Mouse (Mus musculus) limb, embryonic 13.5 days (tissue): ENCODE data around the gene A830018L16Rik. TPM values are rescaled to one million over a fixed set of nuclear protein-coding genes. Genes with fewer than 3 reads are reported as not detected.
"Not testable (repeated sequence)": the region's sequence is repeated elsewhere in the genome, so short reads cannot be mapped to it uniquely, and the experiment has no call there.

Experiments used
- ATAC-seq: fragments of 200-750 bp; cut with Nextera tagmentation; 2 replicates; pipeline ENCODE4 v1.8.0; 2017; ENCODE audit warnings: low read depth, moderate number of reproducible peaks, moderate TSS enrichment; ENCODE audit not compliant: low FRiP score
- H3K27ac ChIP-seq: fragments of 300-500 bp; sonication (generic); 2 replicates; pipeline ENCODE4 v1.5.1; 2015; ENCODE audit warnings: inconsistent platforms, mild to moderate bottlenecking, moderate library complexity
- H3K27me3 ChIP-seq: fragments of 300-500 bp; sonication (generic); 2 replicates; pipeline ENCODE4 v1.6.1; 2015; ENCODE audit warnings: mild to moderate bottlenecking, inconsistent platforms
- H3K36me3 ChIP-seq: fragments of 300-500 bp; sonication (generic); 2 replicates; pipeline ENCODE4 v1.6.1; 2015; ENCODE audit warnings: inconsistent platforms, mild to moderate bottlenecking, moderate library complexity
- H3K4me1 ChIP-seq: fragments of 300-500 bp; sonication (generic); 2 replicates; pipeline ENCODE4 v1.6.1; 2015; ENCODE audit warnings: inconsistent platforms
- H3K4me2 ChIP-seq: fragments of 300-500 bp; sonication (generic); replicated peaks from 2 replicates; pipeline ENCODE4 v1.6.1; 2015; ENCODE audit warnings: inconsistent platforms, mild to moderate bottlenecking, moderate library complexity
- H3K4me3 ChIP-seq: fragments of 300-500 bp; sonication (generic); 2 replicates; pipeline ENCODE4 v1.5.1; 2015; ENCODE audit warnings: moderate library complexity, mild to moderate bottlenecking, inconsistent platforms
- H3K9ac ChIP-seq: fragments of 300-500 bp; sonication (generic); 2 replicates; pipeline ENCODE4 v1.6.1; 2015; ENCODE audit warnings: mild to moderate bottlenecking, inconsistent platforms
- H3K9me3 ChIP-seq: fragments of 300-500 bp; sonication (generic); 2 replicates; pipeline ENCODE4 v1.6.1; 2016; ENCODE audit warnings: inconsistent platforms
- WGBS: fragments of 180-500 bp; shearing (Covaris S2); methylation state at CpG from one replicate; pipeline ENCODE4 v1.1.7; 2015; 5-methylcytosine and 5-hydroxymethylcytosine counted together
- polyA plus RNA-seq: library from polyadenylated mRNA; unstranded; fragments of >200 nt; fragmentation: Nextera tagmentation; extraction: Ambion mirVana; gene quantifications from 2 replicates; pipeline ENCODE4 v1.2.1, GENCODE M21; 2015

Gene A830018L16Rik
- polyA plus RNA-seq, 1 experiment from 2014 or later = 3.1 TPM

DNA sequence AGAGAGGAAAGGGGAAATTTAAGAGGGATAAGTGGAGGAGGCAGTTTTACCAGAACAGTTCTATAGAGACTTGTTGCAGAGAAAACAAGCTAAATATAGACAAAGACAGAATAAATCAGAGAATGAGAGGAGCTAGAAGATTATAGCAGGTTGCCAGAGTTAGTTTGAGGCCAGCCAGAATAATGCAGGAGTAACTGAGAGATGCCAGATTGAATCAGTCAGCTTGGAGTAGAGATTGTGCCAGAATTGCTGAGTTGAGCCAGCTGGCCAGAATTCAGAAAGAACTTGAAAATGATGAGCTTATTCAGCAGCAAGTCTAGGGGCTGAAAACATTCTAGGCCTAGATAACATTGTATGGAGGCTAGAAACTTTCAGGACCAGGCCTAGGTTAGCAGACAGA, 502.0 kb downstream of the A830018L16Rik start:
- Histone ChIP-seq H3K27ac (no peak overlapping the region), H3K4me3 (no peak overlapping the region), H3K27me3 (no peaks in the 10 kb centered on the region), H3K4me2 (no peak overlapping the region), H3K9ac (no peak overlapping the region), H3K4me1 (no peaks in the 10 kb centered on the region), H3K36me3 (no peaks in the 10 kb centered on the region), H3K9me3 (peaks cover 8% of the 10 kb centered on the region; the same call in 1 of the 2 replicates)
- ATAC-seq = no peak

DNA sequence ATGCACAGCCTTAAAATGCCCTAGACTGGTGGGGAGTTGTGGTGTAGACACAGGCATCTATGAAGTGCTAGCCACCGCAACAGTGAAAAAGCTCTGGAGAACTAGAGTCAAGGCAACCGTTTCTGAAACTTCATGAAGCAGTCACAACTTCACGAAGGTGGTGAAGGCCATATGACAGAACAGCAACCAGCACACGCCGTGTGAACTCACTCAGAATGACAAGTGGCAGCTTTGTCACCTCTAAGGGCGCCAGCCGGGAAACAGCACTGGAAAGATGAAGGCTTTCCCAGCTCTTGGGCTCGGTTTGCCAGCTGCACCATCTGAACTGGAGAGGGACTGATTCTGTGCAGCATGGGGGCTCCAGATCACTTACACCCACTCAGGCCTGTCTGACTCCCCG, 523.1 kb downstream of the A830018L16Rik start:
- no peaks in the 10 kb centered on the region for H3K27me3 ChIP-seq
- H3K9me3 ChIP-seq = no peaks in the 10 kb centered on the region
- no peaks in the 10 kb centered on the region for H3K36me3 ChIP-seq
- H3K4me1 ChIP-seq = no peaks in the 10 kb centered on the region
- H3K4me2 ChIP-seq = no peak overlapping the region
- no peak for ATAC-seq
- 69% methylated on average over 9 of the region's 9 CpGs for WGBS
- H3K4me3 ChIP-seq = no peak overlapping the region
- no peak overlapping the region for H3K9ac ChIP-seq
- H3K27ac ChIP-seq = no peak overlapping the region

DNA sequence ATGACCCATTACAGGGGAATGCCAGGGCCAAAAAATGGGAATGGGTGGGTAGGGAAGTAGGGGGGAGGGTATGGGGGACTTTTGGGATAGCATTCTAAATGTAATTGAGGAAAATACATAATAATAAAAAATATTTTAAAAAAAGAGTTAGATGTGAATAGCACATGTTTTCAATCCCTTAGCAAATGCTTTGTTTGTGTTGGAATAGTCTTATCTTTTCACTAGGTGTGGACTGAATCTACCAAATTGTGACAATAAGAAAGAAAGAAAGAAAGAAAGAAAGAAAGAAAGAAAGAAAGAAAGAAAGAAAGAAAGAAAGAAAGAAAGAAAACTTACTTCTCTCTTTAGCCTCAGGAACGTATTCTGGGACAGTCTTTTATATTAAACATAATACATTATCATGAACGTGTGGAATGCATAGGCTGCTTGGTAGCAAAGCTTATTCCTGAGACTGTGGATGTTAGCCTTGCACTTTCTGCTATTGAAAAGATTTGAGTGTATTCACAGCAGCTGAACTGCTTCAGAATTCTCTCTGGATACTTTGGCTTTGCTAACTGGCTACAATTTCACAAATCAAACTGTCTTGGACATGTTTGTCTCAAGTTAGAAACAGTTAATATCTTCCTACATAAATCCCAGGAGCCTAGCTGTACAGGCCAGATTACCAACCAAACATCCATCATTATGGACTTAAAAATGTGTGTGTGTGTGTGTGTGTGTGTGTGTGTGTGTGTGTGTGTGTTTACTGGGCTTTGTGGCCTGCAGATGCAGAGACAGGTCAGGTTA, 545.7 kb downstream of the A830018L16Rik start:
- WGBS = 80% methylated on average over 2 of the region's 2 CpGs
- Histone ChIP-seq H3K36me3 (no peaks in the 10 kb centered on the region), H3K27me3 (no peaks in the 10 kb centered on the region), H3K4me3 (no peak overlapping the region), H3K27ac (no peak overlapping the region), H3K4me1 (no peaks in the 10 kb centered on the region), H3K4me2 (no peak overlapping the region), H3K9me3 (no peaks in the 10 kb centered on the region), H3K9ac (no peak overlapping the region)
- no peak for ATAC-seq

DNA sequence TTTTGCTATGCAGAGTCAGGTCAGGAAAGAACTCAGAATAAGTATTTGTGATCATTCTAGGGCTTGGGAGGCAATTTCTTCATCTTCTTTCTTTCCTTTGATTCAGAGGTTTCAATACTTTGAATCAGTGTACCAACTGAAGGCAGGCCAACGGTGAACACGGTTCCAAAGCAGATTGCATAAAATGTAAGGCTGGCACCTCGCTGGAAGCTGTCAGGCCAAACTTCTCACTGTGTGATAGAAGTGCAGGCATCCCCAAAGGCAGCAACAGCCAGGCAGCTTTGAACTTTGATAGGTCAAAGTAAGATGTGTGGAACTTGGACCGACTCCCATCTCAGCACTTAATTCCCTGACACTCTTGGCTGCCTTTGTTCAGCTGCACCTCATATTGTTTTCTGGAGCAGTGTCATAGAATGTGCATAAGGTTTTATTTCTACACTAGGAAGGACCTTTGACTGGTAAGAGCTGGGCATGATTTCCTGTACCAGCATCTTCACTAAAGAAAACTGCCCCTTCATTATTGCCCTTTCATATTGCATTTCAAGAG, 568.8 kb downstream of the A830018L16Rik start:
- no peaks in the 10 kb centered on the region for H3K27me3 ChIP-seq
- no peak overlapping the region for H3K4me2 ChIP-seq
- H3K4me3 ChIP-seq = no peak overlapping the region
- peak; percentile 32; the same call in 1 of the 2 replicates for ATAC-seq
- 72% methylated on average over 4 of the region's 4 CpGs for WGBS
- H3K4me1 ChIP-seq = peaks cover 5% of the 10 kb centered on the region; the same call in 1 of the 2 replicates
- H3K9ac ChIP-seq = no peak overlapping the region
- no peak overlapping the region for H3K27ac ChIP-seq
- H3K9me3 ChIP-seq = no peaks in the 10 kb centered on the region
- no peaks in the 10 kb centered on the region for H3K36me3 ChIP-seq

DNA sequence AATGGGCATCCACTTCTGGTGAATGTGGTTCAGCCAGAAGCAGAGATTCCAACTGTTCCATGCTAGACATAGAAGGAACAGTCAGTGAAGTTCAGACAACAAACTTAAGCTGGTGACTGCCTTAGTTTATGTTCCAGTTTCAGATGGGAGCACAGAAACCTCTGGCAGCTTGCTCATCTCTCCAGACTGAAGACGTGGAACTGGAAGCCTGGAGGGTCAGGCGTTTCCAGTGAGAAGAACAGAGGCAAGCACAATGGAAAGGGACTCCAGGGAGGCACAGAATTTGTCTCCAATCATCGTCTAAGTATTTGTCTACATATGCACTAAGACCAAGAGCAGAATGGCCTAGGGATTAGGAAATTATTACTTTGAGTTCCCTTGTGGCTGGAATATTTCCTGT, 576.1 kb downstream of the A830018L16Rik start:
- H3K36me3 ChIP-seq = no peaks in the 10 kb centered on the region
- no peak overlapping the region for H3K4me2 ChIP-seq
- H3K9ac ChIP-seq = no peak overlapping the region
- no peak overlapping the region for H3K27ac ChIP-seq
- no peaks in the 10 kb centered on the region for H3K9me3 ChIP-seq
- no peak for ATAC-seq
- no peaks in the 10 kb centered on the region for H3K27me3 ChIP-seq
- H3K4me3 ChIP-seq = no peak overlapping the region
- WGBS = 70% methylated on average over 3 of the region's 3 CpGs
- peaks cover 8% of the 10 kb centered on the region; the same call in 1 of the 2 replicates for H3K4me1 ChIP-seq

DNA sequence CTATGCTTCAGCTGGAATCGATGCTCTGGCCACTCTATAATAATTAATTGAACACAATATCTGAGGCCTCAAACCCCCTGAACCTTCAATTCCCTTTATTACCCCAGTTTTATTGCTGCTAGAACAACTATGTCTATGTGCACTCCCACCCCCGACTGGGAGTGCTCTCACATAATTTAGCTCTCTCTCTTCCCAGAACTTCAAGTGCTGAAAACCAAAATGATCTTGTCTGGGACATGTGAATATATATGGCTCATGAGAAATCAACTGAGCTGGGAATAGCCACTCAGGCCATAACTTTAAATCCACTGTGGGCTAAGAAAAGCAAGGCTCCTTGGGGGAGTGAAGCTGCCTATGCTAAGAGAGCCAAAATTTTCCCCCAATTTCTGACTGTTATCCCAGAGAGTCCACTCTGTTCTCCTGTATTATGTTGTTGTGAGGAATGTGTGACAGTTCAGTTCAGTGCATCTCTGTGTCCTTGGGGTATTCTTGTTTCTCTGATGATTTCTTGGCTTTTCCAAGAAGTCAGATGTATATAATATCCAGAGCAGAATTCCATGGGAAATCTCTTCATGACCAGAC, 582.5 kb downstream of the A830018L16Rik start:
- Histone ChIP-seq H3K27ac (no peak overlapping the region), H3K4me2 (no peak overlapping the region), H3K27me3 (no peaks in the 10 kb centered on the region), H3K9ac (no peak overlapping the region), H3K9me3 (no peaks in the 10 kb centered on the region), H3K36me3 (no peaks in the 10 kb centered on the region), H3K4me3 (no peak overlapping the region), H3K4me1 (peaks cover 17% of the 10 kb centered on the region)
- WGBS = 28% methylated on average over 2 of the region's 2 CpGs
- peak; percentile 85 for ATAC-seq

DNA sequence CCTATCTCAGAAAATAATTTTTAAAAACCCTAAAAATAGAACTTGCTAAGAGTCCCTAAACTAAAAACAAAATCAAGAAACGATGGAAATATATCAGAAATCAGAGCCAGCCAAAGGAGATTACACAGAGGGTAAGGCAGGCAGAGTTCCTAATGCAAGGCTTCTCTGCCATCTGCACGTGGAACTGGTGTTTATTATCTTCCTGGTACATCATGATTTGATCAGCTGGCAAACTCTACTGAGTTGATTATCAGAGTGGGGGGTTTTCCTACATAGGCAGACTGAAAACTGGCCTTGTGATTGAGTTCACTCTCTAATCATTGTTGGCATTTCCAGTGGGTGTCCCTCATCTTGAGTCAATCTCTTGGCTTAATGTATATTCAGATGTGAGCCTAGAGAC, 583.7 kb downstream of the A830018L16Rik start:
- Histone ChIP-seq H3K4me3 (no peak overlapping the region), H3K9ac (no peak overlapping the region), H3K27ac (no peak overlapping the region), H3K9me3 (no peaks in the 10 kb centered on the region), H3K4me2 (no peak overlapping the region), H3K27me3 (no peaks in the 10 kb centered on the region), H3K4me1 (peaks cover 17% of the 10 kb centered on the region), H3K36me3 (no peaks in the 10 kb centered on the region)
- WGBS = 58% methylated on average over 2 of the region's 2 CpGs
- no peak for ATAC-seq

DNA sequence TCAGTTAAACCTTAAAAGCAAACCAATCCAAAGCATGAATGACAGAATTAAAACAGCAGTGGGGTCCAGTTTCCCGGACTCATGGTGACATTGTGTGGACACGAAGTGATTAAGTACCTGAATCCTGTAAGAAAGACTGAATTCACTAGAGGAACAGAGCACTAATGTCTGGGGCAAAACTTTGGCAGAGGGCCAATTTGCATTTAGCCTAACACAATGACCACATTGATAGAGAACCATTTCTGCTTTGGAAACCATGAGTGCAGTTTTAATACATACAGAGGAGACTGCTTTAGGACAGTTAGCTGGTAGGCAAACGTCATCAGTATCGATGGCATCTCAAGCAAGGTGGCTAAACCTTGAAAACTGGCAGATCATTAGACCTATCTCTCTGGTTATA, 586.7 kb downstream of the A830018L16Rik start:
- Histone ChIP-seq H3K9me3 (no peaks in the 10 kb centered on the region), H3K4me3 (no peak overlapping the region), H3K27ac (no peak overlapping the region; the same call in 1 of the 2 replicates), H3K27me3 (no peaks in the 10 kb centered on the region), H3K9ac (no peak overlapping the region), H3K36me3 (no peaks in the 10 kb centered on the region), H3K4me2 (no peak overlapping the region), H3K4me1 (peaks cover 17% of the 10 kb centered on the region)
- peak; percentile 45 for ATAC-seq
- WGBS = 44% methylated on average over 4 of the region's 4 CpGs

DNA sequence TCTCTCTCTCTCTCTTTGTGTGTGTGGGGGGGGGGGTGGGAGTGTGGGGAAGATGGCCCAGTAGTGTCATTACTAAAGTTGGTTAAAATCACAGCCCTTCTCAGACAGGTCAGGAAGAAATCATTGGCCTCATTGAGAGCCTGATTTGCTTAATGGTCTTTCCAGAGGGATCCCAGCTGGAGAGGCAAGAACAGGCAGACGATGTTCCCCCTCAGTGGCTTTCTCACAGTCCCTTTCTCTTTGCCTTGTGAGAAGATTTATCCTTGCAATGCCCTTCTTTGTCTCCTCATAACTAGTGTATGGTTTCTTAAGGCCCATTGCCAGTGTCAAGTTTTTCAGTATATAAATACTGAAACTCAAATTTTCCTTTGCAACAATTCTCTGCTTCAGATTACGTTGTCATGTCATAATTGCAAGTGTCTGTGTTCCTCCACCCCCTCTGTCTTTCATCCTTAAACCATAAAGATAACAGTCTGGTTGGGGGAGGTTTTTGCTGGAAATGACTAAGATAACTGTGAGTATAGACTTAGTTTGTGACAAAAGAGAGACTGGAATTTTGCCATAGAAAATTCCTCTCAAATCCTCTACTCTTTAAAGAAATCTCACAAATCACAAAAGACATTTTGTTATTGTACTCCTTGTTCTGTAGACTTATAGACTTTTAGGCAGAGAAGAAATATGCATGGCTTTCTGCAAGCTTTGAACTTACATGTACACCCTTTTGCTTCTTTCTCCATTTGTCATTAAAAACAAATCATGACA, 595.1 kb downstream of the A830018L16Rik start:
- Histone ChIP-seq H3K27ac (no peak overlapping the region), H3K4me2 (no peak overlapping the region), H3K27me3 (no peaks in the 10 kb centered on the region), H3K4me1 (no peaks in the 10 kb centered on the region), H3K4me3 (no peak overlapping the region), H3K9me3 (no peaks in the 10 kb centered on the region), H3K36me3 (no peaks in the 10 kb centered on the region), H3K9ac (no peak overlapping the region)
- ATAC-seq = no peak
- 37% methylated on average over 2 of the region's 2 CpGs for WGBS

DNA sequence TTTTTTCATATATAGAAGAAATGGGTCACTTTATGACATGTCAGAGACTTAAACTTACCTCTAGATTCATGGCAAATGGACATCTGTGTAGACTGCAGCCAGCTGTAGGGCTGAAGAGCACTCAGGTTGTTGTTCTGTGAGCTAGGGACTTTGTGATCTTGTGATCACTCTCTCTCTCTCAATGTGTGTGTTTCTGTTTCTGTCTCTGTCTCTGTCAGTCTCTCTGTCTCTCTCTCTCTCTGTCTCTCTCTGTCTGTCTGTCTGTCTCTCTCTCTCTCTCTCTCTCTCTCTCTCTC, 595.6 kb downstream of the A830018L16Rik start:
- Histone ChIP-seq H3K4me2 (no peak overlapping the region), H3K4me1 (no peaks in the 10 kb centered on the region), H3K36me3 (no peaks in the 10 kb centered on the region), H3K9ac (no peak overlapping the region), H3K27me3 (no peaks in the 10 kb centered on the region), H3K9me3 (no peaks in the 10 kb centered on the region), H3K4me3 (no peak overlapping the region), H3K27ac (no peak overlapping the region)
- ATAC-seq = no peak

DNA sequence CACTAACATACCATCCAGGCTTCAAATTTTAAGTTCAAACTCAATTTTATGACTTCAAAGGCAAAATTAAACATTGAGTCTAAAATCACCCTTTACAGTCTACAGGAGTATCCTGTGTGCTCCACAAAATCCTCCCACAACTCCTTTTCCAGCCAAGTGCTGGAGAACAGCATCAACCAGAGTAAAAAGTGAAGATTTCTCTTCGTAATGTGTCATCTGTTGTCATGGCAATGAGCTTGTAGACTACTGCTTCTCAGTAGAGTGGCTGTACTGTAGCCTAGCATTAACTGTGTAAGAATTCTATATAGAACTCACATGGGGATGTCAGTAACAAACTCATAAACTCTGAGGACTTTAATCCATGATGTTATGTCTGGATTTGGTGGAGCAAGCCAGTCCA, 596.7 kb downstream of the A830018L16Rik start:
- 89% methylated on average over 1 of the region's 1 CpGs for WGBS
- ATAC-seq = no peak
- H3K27me3 ChIP-seq = no peaks in the 10 kb centered on the region
- H3K4me3 ChIP-seq = no peak overlapping the region
- H3K4me1 ChIP-seq = no peaks in the 10 kb centered on the region
- no peaks in the 10 kb centered on the region for H3K9me3 ChIP-seq
- H3K9ac ChIP-seq = no peak overlapping the region
- no peaks in the 10 kb centered on the region for H3K36me3 ChIP-seq
- H3K27ac ChIP-seq = no peak overlapping the region
- H3K4me2 ChIP-seq = no peak overlapping the region

DNA sequence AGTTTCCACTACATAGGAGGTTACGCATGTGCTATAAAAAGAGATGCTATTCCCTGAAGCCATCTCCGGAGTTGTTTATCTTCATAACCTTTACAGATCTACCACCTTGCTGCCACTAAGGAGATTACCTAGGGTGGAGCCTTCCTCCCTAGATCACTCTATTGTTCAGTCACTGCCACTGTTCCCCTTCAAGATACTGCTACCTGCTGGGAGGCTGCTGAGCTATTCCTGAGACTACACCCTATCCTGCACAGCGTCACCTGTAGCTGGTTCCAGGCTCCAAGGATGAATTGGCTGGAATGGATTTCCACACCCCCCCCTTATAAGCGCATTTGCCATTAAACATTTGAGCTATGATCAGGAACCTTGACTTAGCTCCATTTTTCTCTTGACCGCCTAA, 606.7 kb downstream of the A830018L16Rik start:
- not testable (repeated sequence) for H3K36me3 ChIP-seq, ATAC-seq, H3K4me2 ChIP-seq, H3K9ac ChIP-seq, H3K27ac ChIP-seq, H3K27me3 ChIP-seq, H3K4me1 ChIP-seq, H3K4me3 ChIP-seq, H3K9me3 ChIP-seq
- WGBS = 89% methylated on average over 5 of the region's 5 CpGs
